Mouse (Mus musculus) urinary bladder, postnatal 4 days (tissue): ENCODE results near the gene Cldn10.

ENCODE experiments used
- DNase-seq, 2 experiments: peaks; one replicate each; pipeline ENCODE4 v3.0.0; 2021 to 2022; ENCODE audit warnings: low spot score in 2 of 2

Cldn10 gene

GRCm38 (mm10) chr14:118787621-118788020 lies at the start of gene Cldn10:
TSS of gene Cldn10 (plus strand) at chr14:118787908.
- no peak for DNase-seq

- DNase-seq: no peak
These were observed 45.9 kb upstream of the Cldn10 start for GRCm38 (mm10) chr14:118741780-118742179.

GRCm38 (mm10) chr14:118742862-118743261 lies 44.8 kb upstream of the Cldn10 start:
- peak in 1 of 2 experiments; percentile 7 for DNase-seq

GRCm38 (mm10) chr14:118749068-118749467 lies 38.6 kb upstream of the Cldn10 start:
- DNase-seq: no peak

- DNase-seq: peak in 1 of 2 experiments; percentile 33
These were observed 38.0 kb upstream of the Cldn10 start for GRCm38 (mm10) chr14:118749715-118750114.

GRCm38 (mm10) chr14:118750505-118751192 lies 37.1 kb upstream of the Cldn10 start:
- DNase-seq: peak in 1 of 2 experiments; percentile 22

- peak in 1 of 2 experiments; percentile 14 for DNase-seq
These were observed 36.4 kb upstream of the Cldn10 start for GRCm38 (mm10) chr14:118751193-118751753.

GRCm38 (mm10) chr14:118756015-118756414 lies 31.7 kb upstream of the Cldn10 start:
- DNase-seq: no peak

GRCm38 (mm10) chr14:118756566-118756965 lies 31.1 kb upstream of the Cldn10 start:
- no peak for DNase-seq

- peak in 1 of 2 experiments; percentile 41 for DNase-seq
These were observed 24.3 kb upstream of the Cldn10 start for GRCm38 (mm10) chr14:118763362-118763761.

- DNase-seq: peak in 1 of 2 experiments; percentile 32
These were observed 23.7 kb upstream of the Cldn10 start for GRCm38 (mm10) chr14:118763917-118764495.

- DNase-seq: peak in 1 of 2 experiments; percentile 49
These were observed 22.4 kb upstream of the Cldn10 start for GRCm38 (mm10) chr14:118765306-118765705.

- DNase-seq: peak in 1 of 2 experiments; percentile 56
These were observed 21.8 kb upstream of the Cldn10 start for GRCm38 (mm10) chr14:118765951-118766350.

- DNase-seq: peak in 1 of 2 experiments; percentile 22
These were observed 21.3 kb upstream of the Cldn10 start for GRCm38 (mm10) chr14:118766368-118766767.

- peak; percentile 64 to 74 for DNase-seq
These were observed 19.9 kb upstream of the Cldn10 start for GRCm38 (mm10) chr14:118767673-118768353.

GRCm38 (mm10) chr14:118768354-118768713 lies 19.4 kb upstream of the Cldn10 start:
- DNase-seq: no peak

- no peak for DNase-seq
These were observed 14.0 kb upstream of the Cldn10 start for GRCm38 (mm10) chr14:118773668-118774067.

- DNase-seq: peak in 1 of 2 experiments; percentile 56
These were observed 12.9 kb upstream of the Cldn10 start for GRCm38 (mm10) chr14:118774507-118775428.

GRCm38 (mm10) chr14:118775554-118775953 lies 12.2 kb upstream of the Cldn10 start:
- DNase-seq: peak in 1 of 2 experiments; percentile 29

GRCm38 (mm10) chr14:118776372-118776771 lies 11.3 kb upstream of the Cldn10 start:
- no peak for DNase-seq

- peak in 1 of 2 experiments; percentile 44 for DNase-seq
These were observed 10.2 kb upstream of the Cldn10 start for GRCm38 (mm10) chr14:118777478-118777877.
